Mouse (Mus musculus): ENCODE results near the gene Cdc42bpg.

GRCm38 (mm10) chr19:6306586-6306985 lies 330 bp downstream of the Cdc42bpg start:
- peak; percentile 55 for TF ChIP-seq CTCF (conservative IDR thresholded peaks at IDR 0.05; ENCODE audit: low read length)
- no peak for TF ChIP-seq NANOG (IDR thresholded peaks at IDR 0.05; ENCODE audit: borderline replicate concordance, low read length)

All from E14TG2a.4 (cell line).